Mouse (Mus musculus) inflammation-experienced regulatory T-cells (primary cell): ENCODE results near the gene Parp11. TPM values are rescaled to one million over a fixed set of nuclear protein-coding genes. Genes with fewer than 3 reads are reported as not detected.

Source experiments
- polyA plus RNA-seq, 2 experiments: library from polyadenylated mRNA; unstranded; fragments of 100-300 nt; shearing (Covaris generic); gene quantifications; one replicate each; pipeline ENCODE4 v1.2.1; 2017

Gene Parp11
- polyA plus RNA-seq, result 10 to 100 TPM; 47.2 to 48.8 TPM

DNA sequence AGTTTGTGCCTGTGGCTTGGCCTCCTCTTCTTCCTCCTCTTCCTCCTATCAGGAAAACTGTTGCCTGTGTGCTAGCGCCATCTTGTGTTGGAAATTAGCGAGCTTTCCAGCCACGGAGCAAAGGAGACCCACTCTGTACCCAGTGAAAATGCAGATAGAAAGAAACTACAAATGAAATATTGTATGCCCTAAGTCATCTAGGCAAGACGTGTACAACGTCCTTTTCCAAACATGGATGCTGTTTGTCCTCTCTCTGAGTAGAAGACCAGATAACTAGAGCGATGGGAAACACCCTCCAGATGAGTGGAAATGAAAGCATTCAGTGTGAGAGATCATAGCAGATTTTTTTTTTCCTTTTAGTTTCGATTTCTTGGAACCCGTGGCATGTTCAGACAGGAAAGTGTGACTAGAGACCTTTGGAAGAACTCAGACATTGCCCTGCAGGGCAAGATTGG is at the start of gene Parp11:
Parp11 (plus strand) TSS at position 405 of the 455 bp plus-strand sequence.

Other genes with a start within 250 kb of the Parp11 start
- gene Cracr2a, start 114.5 kb downstream of the Parp11 start, polyA plus RNA-seq, result 10 to 100 TPM; 16.2 to 17.1 TPM